Mouse (Mus musculus) NIH3T3 (cell line): ENCODE results near the gene Plin3.

Experiments
- DNase-seq: peaks from one replicate; pipeline ENCODE4 v3.0.0-alpha.2; 2012; ENCODE audit warnings: low read depth

Plin3 gene

DNA sequence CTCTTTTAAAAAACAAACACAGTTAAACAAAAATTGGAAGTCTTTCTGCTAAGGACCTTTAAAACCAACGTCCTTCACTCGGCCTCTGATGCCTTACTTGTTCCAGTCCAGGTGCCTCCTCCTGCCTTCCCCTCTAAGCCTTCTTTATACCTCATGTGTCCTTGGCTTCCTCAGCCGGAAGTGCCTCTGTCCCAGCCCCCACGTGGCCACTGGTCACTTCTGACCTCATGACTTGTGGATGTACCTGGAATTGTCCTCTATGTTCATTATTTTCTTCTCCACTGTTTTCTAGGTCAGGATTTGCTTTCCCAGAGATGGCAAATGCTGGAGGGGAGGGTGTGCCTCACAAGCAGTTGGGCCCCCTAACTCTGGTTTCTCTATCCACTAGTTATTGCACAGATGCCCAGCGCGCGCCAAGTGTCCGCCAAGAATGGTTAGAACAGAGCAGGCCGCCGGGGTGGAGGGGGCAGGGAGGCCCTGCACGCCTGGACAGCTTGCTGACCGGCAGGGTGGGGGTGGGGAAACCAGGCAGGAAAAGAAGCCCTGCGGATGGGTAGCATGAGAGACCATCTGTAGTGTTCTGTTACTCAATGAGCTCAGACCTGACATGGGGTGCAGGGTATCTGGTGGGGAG lies 9.8 kb upstream of the Plin3 start:
- DNase-seq: peak; percentile 59

DNA sequence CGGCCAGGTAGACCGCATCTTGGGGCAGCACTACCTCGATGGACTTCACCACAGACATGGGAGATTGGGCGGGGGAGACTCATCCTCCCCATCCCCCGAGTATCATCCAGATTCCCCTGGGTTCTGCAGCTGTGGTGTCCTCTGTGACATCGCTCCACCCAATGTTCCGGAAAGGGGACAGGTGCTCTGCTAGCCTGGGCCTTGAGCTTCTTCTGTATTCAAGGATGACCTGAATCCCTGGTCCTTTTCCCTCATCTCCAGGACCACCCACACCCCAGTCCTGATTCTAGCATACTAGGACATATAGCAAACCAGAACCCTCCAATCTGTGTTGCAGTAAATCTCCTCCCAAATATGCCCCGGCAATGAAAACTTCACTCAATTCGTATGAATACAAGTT lies 7.5 kb upstream of the Plin3 start, which contains the start of gene Arrdc5:
Arrdc5 (minus strand) TSS at position 101 of the 400 bp plus-strand sequence.
- DNase-seq: no peak

DNA sequence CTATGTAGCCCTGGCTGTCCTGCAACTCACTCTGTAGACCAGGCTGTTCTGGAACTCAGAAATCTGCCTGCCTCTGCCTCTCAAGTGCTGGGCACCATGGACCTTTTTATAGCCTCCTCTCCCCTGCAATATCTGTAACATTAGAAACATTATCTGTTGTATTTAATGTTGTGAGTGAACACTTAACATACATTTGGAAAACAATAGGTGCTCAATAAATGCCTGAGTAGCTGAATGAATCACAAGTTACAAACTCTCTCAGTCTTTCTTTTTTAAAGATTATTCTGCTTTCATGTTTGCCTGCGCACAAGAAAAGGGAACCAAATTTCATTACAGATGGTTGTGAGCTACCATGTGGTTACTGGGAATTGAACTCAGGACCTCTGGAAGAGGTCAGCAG lies 5.6 kb upstream of the Plin3 start:
- no peak for DNase-seq

DNA sequence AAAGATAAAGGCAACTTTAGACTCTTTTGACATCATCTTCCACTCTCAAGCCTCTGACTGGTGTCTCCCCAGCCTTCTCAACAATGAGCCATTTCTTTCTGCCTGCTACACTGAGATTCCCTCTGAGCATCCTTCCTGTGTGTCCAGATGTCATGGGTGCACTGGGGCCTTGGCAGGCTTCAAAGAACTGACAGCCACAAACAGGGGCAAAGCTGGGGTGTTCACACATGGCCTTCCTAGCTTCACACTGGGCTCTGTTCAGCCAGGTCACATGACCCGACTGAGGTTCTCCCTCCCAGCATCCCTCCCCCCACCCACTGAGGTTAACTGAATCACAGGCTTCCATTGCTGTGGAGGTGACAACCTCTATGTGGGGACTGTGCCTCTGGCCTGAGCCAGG lies 3.5 kb upstream of the Plin3 start:
- no peak for DNase-seq

DNA sequence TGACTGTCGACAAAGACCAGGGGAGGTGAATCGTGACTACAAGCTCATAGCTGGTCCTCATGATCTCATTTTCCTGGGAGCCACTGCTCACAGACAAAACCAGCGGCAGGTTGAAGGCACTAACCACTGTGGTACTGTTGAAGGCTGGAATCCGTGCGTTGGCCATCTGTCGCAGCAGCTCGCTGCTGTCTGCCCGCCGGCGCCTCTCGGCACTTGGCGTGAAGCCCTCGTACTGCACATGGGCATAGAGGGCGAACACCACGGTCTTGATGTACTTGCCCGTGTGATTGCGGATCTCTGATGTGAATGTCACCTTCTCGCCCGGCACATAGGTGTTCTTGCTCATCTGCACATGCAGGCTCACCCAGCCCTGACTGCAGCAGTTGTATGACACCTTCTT lies 1.6 kb upstream of the Plin3 start:
- DNase-seq: no peak

DNA sequence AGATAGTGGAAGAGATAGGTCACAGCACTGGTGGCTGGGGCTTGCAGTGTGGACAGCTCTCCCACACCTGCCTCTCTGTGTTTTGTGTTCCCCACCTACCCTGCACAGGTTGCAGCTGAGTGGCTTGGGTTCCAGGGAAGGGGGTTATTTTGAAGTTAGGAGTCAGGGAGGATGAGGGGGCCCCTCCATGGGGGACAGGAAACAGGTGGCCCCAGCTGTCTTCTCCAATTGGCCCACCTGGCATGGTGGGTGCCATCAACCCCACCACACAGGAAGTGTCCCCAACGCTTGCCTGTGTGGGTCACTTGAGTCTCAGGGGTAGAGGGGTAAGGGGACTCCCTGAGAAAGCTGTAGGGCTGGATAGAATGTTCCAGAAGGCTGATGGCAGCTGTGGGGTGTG lies 618 bp upstream of the Plin3 start:
- no peak for DNase-seq

DNA sequence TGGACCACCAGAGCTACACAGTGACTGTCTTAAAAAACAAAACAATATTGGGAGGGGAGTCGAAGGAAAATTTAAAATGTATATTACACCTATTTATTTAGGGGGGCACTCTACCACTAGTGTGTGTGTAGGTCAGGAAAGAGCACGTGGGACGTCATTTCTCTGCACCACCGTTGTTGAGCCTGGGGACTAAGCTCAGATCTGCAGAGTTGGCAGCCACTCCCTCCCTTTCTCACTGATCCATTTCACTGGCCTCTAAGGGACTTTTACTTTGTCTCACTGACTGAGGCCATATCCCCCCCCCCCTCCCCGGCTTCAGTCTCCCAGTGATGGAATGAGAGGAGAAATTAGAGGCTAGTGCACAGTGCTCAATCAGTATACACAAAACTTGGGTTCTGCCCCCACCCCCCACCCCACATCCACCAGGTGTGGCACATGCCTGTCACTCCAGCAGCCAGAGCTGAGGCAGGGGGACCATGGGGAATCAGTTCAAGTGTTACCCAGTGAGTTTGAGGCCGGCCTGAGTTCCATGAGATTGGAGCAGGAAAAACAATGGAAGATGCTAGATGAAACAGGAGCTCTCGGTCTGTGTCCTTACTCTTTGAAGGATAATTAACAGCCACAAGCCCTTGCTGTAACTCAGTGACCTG lies 722 bp downstream of the Plin3 start:
- no peak for DNase-seq

DNA sequence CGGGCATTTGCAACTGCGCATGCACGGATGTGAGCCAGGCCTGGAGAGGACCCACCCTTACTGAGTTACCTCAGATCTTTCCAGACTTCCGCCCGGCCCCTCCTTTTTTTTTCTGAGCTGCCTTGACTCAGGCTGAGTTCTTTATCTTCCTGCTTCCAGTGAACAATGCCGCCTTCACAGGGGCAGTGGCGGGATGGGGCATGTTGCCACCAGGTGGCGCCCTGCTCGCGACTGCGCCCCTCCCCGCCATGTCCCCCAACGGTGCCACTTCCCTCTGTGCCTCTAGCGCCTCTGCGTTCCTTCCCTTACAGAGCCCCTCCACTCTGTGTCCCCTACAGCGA lies 1.5 kb downstream of the Plin3 start:
- DNase-seq: peak; percentile 97

DNA sequence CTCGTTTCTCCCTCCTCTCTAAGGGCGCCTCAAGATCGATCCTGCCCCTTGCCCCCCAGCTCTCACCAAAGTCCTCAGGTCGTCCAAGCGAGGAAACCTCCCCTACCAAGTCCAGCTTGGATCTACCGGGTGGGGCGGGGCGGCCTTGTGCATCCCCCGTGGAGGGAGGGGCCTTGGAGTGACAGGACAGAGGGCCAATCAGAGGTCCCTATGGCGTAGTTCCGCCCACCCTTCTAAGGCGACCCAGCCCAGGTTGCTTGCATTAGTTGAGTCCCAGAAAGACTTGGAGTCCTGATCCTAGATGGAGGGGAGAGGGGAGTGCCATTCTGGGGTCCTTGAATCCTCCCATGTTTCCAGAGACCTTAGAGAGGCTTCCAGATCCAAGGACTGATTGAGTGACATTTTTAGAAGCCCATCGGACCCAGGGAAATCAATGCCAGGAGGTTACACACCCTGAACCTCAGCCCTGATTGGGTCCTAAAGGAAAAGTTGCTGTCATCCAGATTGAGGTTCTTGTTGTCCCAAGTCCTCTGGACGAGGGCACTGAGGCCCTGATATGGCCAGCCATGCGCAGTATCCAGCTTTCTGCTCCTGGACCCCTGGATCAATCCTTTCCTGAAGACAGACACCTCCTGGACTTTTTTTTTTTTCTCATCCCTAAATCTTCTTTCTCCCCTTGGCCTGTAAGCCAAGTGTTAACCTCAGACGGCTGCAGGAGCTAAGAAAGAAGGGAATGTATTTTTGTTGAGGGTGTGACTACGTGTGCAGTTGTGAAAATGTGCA lies 2.1 kb downstream of the Plin3 start:
- DNase-seq: peak; percentile 99

DNA sequence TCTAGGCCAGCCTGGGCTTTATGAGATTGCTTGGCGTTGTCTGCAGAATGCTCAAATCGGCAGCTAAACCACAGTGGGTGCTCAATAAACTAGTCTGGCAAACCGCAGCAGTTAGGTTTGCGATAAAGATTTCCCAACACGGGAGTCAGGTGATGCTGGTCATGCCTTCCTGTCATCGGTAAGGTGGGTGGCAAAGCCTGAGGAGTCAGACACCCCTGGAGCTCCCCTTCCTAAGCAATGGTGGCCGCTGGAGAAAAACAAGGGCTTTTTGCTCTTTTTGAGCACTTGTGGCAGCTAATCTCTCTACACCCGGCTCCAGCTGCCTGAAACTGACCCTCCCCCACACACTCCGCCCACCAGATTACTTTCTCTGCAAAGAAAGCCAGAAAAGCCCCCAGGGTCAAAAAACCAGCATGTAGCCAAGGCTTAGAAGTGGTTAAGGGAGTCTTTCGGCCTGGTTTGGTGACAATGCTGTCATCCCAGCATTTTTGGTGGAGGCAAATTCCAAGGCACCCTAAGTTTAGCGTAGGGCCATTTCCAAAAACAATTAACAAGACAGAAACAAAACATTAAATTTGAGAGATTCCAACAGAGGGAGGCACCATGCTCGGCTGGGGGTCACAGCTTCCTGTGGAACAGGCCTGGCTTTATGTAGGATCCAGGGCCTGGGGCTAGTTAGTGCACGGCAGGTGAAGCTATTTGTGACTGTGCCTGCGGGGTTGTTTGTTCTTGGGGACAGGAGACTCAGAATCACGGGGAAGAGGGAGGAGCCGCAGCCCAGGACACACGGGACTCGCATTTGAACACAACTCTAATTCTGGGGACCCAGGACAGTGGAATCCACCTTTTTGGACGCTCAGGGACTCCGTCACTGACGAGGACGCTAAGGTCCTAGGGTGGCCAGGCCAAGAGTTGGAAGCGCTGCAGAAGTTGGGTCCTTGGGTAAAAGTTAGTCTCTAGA lies 3.0 kb downstream of the Plin3 start:
- DNase-seq: peak; percentile 70

DNA sequence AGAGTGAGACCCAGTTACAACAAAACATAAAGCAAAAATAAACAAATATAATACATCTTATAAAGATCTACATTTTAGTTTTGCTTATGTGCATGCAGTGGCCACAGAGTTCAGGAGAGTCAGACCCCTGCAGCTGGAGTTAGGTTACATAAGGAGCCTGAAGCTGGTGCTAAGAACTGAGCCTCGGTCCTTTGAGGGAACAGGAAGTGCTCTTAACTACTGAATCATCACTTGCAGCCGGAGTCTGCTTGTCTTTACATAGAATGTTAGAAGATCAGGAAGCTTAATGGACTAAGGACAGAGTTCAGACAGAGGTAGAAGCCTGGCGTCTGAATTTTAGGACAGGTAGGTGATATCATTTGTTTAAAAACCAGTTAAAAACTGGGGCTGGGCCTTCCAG lies 3.8 kb downstream of the Plin3 start:
- no peak for DNase-seq

DNA sequence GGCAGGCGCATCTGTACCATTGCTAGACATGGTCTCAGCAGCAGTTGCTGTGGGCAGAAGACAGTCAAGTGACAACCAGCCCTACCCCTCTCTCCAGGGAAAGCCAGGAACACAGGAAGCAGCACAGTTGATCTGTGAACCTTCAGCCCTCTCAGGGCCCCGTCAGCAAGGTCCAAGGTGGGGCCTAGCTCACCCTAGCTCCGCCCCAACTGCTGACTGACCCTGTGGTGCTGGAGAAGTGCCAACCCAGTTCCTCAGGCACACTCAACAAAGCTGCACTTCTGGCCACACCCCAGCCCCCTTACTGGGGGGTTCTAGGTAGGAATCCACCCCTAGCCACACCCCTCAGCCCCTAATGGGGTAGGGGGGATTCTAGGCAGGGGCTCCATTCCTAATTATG lies 4.8 kb downstream of the Plin3 start:
- peak; percentile 50 for DNase-seq

DNA sequence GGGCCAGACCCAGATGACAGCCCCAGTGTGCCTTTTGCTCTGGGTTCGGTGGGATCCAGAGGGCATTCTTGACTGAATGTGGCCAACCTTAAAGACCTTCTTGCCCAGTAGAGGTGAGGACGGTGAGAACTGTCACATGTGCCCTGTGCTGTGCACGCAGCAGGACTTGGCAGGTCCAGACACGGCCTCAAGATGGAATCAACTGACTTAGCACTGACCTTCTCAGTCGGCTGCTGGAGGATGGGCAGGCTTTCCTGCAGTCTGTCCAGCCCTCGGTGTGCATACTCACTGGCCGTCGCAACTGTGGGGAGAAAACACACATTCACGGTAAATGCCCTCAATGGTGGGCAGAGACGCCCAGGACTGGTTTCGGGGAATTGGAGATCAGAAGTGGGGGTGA lies 6.7 kb downstream of the Plin3 start:
- no peak for DNase-seq

DNA sequence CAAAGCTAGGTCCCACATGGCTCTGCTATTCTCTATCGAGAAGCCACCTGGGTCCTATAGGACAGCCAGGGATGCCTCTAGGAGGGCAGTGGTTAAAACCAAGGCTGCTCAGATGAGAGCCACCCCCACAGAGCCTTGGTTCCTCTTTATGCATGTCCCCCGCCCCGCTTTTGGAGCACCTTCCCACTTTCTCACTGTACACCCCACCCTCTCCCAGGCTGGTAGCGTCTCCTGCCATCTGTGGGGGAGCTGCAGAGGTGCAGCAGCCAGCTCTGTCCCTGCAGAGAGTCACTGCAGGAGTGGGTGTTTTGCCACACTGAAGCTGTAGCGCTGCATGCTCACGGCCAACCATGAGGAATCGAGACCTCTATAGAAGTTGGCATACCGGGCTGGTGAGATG lies 9.4 kb downstream of the Plin3 start:
- DNase-seq: no peak

DNA sequence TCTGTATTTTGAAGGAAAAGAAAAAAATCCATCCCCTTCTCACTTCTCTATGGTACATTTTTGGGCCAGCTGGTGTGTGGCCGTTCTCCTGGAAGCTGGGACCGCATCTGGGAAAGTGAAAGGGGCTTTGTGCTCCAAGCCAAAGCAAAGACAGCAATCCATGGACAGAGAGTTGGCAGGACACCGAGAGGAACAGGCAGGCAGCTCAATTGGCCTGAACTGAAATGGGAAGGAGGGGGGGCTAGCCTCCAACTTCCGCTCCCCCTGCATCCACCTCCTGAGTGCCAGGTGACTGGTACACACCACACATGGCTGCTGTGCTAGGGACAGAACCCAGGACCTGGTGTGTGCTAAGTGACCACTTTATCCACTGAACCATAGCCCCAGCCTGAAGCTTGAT lies 9.9 kb downstream of the Plin3 start:
- DNase-seq: no peak

DNA sequence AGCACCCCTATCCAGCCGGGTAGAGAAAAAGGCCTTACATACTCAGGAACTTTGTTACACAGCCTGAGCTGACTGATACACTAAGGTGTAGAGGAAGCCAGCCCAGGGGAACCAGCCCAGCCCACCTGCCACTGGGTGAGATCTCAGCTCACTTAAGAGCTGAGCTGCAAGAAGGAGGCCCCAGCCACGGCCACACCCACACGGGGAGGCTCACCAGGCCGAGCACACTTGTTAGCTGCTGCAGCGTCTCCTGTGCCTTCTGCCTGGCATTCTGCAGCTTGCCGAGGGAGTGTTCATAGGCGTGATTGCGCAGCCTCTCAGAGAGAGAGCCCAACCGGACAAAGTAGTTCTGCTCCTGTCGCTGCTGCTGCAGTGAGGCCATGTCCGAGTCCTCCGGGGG lies 11.5 kb downstream of the Plin3 start:
- no peak for DNase-seq

DNA sequence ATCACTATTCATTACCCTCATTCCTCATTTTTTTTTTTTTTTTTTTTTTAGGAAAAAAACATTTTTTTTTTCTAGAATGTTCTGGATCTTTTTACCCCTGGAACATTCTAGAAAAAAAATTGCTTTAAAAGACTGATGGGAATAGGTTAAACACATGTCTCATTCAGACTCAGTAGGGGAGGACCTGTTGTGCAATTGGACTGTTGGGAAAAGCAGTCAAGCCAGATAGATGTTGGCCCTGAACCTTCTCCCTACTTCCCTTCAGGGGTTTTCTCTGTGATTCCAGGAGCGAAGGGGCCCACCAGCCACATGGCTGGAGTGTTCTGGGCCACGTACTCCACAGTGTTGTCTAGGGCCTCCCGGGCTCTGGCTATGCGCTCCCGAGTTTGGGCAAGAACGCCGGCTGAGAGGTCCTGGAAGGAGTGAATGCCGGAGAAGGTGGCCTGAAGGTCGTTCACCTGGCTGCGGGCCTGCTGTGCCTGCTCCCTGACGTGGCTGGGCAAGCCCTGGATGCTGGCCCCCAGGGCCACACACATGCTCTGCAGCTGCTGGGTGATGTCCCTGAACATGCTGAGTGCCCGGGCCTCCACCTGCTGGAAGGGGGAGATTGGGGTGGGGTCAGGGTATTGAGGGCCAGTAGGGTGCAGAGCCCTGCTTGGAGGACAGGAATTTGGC lies 13.1 kb downstream of the Plin3 start:
- peak; percentile 51 for DNase-seq

DNA sequence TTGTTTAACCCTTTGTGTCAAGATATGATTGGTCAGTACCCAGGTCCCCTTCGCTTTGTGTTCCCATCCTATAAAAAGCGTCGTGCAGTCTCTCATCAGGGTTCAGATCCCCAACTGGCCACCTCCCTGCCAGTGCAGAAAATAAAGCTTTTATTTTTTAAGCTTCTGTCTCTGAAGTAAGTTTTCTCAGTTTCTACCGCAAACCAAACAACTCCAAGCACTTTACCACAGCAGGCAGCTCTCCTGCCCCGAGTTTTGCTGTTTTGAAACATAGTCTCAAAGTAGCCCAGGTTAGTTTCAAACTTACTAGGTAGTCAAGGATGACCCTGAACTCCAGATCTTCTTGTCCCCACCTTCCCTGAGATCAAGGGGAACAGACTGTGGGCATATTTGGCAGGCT lies 14.3 kb downstream of the Plin3 start:
- no peak for DNase-seq

DNA sequence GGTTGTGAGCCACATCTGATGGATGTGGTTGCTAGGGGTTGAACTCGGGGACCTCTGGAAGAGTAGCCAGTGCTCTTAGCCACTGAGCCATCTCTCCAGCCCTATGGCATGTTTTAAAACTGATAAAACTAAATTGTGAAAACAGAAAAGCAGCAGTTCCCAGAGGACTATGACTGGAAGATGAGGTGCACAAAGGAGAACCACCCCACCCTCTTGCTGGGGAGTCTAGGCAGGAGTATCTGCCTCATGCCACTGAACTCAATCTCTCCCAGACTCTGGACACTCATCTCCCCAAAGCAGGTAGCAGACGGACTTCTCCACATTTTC lies 15.1 kb downstream of the Plin3 start:
- DNase-seq: peak; percentile 73

DNA sequence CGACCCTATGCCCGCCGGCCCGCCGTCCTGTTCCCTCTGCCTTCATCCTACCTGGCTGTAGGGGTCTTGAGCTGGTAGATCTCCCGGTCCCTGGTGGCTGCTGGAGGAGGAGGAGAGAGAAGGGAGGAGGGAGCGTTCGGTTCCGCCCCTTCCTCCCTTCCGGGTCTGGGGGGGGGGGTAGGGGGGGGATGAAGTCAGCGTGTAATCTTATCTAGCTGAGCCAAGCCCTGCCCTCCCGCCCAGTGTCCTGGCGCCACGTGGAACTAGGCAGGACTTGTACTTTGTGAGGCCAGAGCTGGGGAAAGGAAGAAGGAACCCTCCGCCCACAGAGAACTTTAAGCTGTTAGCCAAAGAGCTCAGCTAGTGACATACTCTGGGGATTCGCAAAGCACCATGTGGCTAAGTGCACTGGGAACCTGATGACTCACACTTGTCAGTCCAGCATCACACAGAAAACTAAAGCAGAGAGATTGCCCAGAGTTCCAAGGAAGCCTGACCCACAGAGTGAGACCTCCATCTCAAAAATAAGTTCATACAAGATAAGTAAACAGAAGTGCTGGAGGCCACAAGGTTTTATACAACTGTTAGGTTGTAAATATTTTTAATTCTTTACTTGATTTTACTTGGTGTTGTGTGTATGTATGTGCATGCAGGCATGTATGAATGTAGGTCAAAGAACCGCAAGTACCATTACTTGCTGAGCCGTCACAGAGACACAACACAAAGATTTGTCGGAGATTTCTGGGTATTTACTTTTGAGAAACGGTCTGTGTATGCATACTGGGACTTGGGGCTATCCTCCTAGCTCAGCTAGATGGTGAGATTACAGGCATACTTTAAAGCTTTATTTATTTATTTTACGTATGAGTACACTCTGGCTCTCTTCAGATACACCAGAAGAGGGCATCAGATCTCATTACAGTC lies 15.8 kb downstream of the Plin3 start, which contains the start of gene Ticam1:
Ticam1 (minus strand) TSS at position 144 of the 924 bp plus-strand sequence.
- DNase-seq: peak; percentile 100
